Mouse (Mus musculus) kidney, postnatal 0 days (tissue): ENCODE results near the gene Dgat2. TPM values are rescaled to one million over a fixed set of nuclear protein-coding genes. Genes with fewer than 3 reads are reported as not detected.

ENCODE experiments used
- ATAC-seq: fragments of 200-750 bp; cut with Nextera tagmentation; replicated peaks from 2 replicates; pipeline ENCODE4 v1.8.0; 2017; ENCODE audit warnings: low read depth, moderate number of reproducible peaks, moderate TSS enrichment, moderate library complexity; ENCODE audit not compliant: low FRiP score
- DNase-seq: peaks from one replicate; pipeline ENCODE4 v3.0.0-alpha.2; 2016; ENCODE audit warnings: low spot score
- H3K27ac ChIP-seq: fragments of 300-500 bp; sonication (generic); 2 replicates; pipeline ENCODE4 v1.5.1; 2014; ENCODE audit warnings: mild to moderate bottlenecking
- H3K27me3 ChIP-seq: fragments of 300-500 bp; sonication (generic); 2 replicates; pipeline ENCODE4 v1.6.1; 2014; ENCODE audit warnings: low read length, mixed read lengths; ENCODE audit not compliant: insufficient read depth
- H3K36me3 ChIP-seq: fragments of 300-500 bp; sonication (generic); 2 replicates; pipeline ENCODE4 v1.6.1; 2014; ENCODE audit warnings: low read length, mixed read lengths; ENCODE audit not compliant: insufficient read depth
- H3K4me1 ChIP-seq: fragments of 300-500 bp; sonication (generic); replicated peaks from 2 replicates; pipeline ENCODE4 v1.6.1; 2014; ENCODE audit warnings: antibody characterized with exemption, low read length, mixed read lengths; ENCODE audit not compliant: insufficient read depth
- H3K4me2 ChIP-seq: fragments of 300-500 bp; sonication (generic); 2 replicates; pipeline ENCODE4 v1.6.1; 2014; ENCODE audit warnings: mild to moderate bottlenecking, low read length, moderate library complexity, mixed read lengths
- H3K4me3 ChIP-seq: fragments of 300-500 bp; sonication (generic); replicated peaks from 2 replicates; pipeline ENCODE4 v1.5.1; 2014; ENCODE audit warnings: low read depth, low read length
- H3K9ac ChIP-seq: fragments of 300-500 bp; sonication (generic); 2 replicates; pipeline ENCODE4 v1.6.1; 2014; ENCODE audit warnings: low read depth, low read length
- H3K9me3 ChIP-seq: fragments of 300-500 bp; sonication (generic); replicated peaks from 2 replicates; pipeline ENCODE4 v1.6.1; 2016; ENCODE audit warnings: low read length, inconsistent platforms, mixed read lengths
- CTCF ChIP-seq: IDR thresholded peaks from 2 replicates; pipeline ENCODE4 v1.5.1; 2016; ENCODE audit warnings: antibody characterized with exemption, low read depth, mild to moderate bottlenecking, moderate library complexity
- WGBS: fragments of 180-500 bp; shearing (Covaris S2); extraction: QIAGEN DNeasy Blood & Tissue Kit; methylation state at CpG from one replicate; pipeline ENCODE4 v1.1.7; 2014; 5-methylcytosine and 5-hydroxymethylcytosine counted together
- polyA plus RNA-seq: library from polyadenylated mRNA; unstranded; fragments of >200 nt; fragmentation: Nextera tagmentation; extraction: Ambion mirVana; gene quantifications from 2 replicates; pipeline ENCODE4 v1.2.1, GENCODE M21; 2015

The Dgat2 gene
- 53.1 and 57.3 TPM in 2 replicates for polyA plus RNA-seq

DNA sequence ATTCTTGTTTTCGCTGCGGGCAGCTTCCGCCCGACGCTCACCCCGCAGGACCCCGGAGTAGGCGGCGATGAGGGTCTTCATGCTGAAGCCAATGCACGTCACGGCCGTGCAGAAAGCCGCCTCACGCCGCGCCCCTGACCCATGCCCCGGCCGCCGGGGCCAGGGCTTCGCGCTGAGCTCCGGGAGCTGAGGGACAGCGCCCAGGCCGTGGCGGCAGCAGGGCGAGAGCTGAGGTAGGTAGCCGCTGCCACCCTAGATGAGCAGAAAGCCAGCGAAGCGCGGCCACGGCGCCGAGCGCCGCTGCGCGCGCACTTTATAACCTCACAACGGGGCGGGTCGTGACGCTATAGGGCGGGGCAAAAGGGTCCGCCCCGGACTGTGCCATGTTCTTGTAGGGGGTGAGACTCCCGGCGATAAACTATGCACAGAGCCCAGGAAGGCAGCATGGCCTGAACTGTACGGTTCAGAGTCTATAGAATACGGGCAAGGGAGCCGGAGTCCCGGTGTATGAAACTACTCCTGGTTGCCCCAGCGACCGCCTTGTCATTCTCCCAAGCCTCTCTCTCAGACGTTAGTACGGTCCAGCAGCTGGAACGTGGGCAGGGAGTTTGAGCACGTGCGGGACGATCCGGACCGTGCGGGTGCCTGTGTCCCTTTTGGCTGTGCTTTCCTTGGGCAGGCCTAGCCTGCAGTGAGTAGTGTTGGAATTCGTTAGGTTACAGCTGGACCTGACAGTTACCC, at the start of gene Dgat2:
Gene Dgat2, minus strand, starts transcription at position 288 of the 741 bp plus-strand sequence.
- no peaks in the 10 kb centered on the region for H3K36me3 ChIP-seq
- ATAC-seq (peak; percentile 95), DNase-seq (peak; percentile 94)
- peak within 1 kb of the TSS; percentile 66 for H3K4me3 ChIP-seq
- no peak for TF ChIP-seq CTCF
- under 1% methylated on average over 62 of the region's 63 CpGs for WGBS
- peak within 1 kb of the TSS; percentile 71 for H3K9ac ChIP-seq
- no peaks in the 10 kb centered on the region for H3K9me3 ChIP-seq
- H3K27ac ChIP-seq, result peak within 1 kb of the TSS; percentile 84
- H3K27me3 ChIP-seq, result no peaks in the 10 kb centered on the region
- peaks cover 6% of the 10 kb centered on the region; the same call in 1 of the 2 replicates for H3K4me1 ChIP-seq
- peak within 1 kb of the TSS; percentile 96 for H3K4me2 ChIP-seq

DNA sequence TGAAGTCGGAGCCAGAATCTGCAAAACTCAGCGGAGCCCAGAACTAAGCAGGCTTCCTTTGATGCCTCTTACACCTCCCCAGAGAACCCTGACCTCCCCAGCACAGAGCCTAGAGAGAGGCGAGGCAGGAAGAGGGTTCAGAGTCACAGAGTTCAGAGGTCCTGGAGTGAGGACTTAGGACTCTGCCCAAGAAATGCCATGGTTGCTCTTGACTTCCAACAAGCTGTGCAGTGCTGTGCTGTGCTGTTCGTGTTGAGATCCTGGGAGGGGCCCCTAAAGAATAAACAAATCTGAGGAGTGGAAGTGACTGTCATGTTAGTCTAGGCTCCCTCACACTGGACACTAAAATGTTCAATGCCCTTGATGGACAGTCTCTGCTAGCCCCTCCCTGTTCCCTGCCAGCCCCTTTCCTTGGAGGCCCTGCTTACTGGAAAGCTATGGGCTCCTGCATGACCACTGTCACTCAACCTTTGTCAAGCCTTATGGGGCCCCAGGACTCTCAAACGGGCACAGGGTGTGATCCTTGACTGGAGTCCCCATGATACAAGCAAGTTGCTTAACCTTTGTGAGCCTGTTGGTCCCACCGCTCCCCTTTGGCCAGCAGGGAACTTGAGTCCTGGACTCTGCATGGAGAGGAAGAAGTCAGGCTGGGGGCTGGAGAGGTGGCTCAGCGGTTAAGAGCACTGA, 47.7 kb upstream of the Dgat2 start:
- DNase-seq (no peak), ATAC-seq (peak; percentile 72)
- Histone ChIP-seq H3K9me3 (no peaks in the 10 kb centered on the region), H3K9ac (no peak overlapping the region), H3K4me3 (no peak overlapping the region), H3K4me1 (no peaks in the 10 kb centered on the region), H3K36me3 (no peaks in the 10 kb centered on the region), H3K27ac (peak overlapping the region; percentile 22; the same call in 1 of the 2 replicates), H3K4me2 (no peak overlapping the region), H3K27me3 (no peaks in the 10 kb centered on the region)
- TF ChIP-seq CTCF, result no peak
- WGBS, result 57% methylated on average over 7 of the region's 7 CpGs

DNA sequence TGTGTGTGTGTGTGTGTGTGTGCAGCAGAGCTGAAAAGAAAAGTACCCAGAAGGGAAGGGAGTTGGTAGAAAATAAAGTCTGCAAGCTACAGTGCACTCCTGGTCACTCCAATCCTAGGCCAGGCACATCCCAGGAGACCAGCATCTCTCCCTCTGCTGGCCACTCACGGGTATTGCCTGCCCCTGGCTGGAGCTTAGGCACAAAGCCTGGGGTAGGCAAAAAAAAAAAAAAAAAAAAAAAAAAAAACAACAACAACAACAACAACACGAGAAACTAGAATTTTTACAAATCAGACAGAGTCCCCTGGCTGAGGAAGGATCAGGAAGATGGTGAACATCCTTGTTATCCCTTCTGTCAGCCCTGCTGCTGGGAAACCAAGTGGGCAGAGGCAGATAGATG, 46.9 kb upstream of the Dgat2 start:
- Histone ChIP-seq H3K36me3 (no peaks in the 10 kb centered on the region), H3K4me1 (no peaks in the 10 kb centered on the region), H3K9me3 (no peaks in the 10 kb centered on the region), H3K4me2 (no peak overlapping the region), H3K27ac (no peak overlapping the region), H3K9ac (no peak overlapping the region), H3K27me3 (no peaks in the 10 kb centered on the region), H3K4me3 (no peak overlapping the region)
- WGBS, result 13% methylated on average over 2 of the region's 2 CpGs
- ATAC-seq (no peak), DNase-seq (peak; percentile 79)
- TF ChIP-seq CTCF, result peak; percentile 75

DNA sequence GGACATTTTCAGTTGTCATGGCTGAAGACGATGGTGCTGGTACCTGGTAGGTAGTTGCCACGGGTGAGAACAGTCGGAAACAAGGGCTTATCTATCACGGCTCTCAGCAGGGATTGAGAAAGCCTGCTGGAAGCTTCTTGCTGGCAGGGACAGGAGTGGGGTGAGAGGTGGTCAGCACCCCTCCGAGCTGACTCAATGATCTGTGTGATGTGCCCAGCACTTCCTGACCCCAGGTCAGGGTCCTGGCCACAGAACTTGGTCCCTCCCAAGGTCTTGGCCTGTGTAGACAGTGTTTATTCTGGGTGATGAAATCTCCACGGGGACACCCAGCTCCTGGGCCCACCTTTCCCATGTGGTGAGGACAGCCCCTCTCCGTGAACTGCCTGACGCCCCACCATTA, 46.3 kb upstream of the Dgat2 start:
- WGBS, result 69% methylated on average over 8 of the region's 8 CpGs
- ATAC-seq, result no peak
- Histone ChIP-seq H3K4me3 (no peak overlapping the region), H3K9me3 (no peaks in the 10 kb centered on the region), H3K27ac (no peak overlapping the region), H3K36me3 (no peaks in the 10 kb centered on the region), H3K4me1 (no peaks in the 10 kb centered on the region), H3K9ac (no peak overlapping the region), H3K4me2 (no peak overlapping the region), H3K27me3 (no peaks in the 10 kb centered on the region)
- DNase-seq, result no peak
- TF ChIP-seq CTCF, result no peak

DNA sequence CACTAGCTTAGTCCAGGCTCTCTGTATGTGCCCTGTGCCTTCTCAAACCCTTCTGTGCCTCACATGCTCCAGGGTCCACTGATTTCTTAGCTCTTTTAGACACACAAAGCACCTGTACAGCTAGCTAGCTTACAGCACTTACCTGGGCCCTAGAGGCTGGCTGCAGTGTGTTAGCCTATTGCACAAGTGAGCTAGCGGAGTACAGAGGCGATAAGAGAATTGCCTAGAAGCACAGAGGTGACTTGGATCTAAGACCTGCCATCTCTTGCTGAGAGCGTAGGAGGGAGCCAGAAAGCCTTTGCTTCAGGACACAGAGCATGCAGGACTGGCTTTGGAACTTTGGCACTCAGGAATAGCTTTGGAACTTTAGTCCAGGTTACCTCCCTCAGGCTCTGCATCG, 44.7 kb upstream of the Dgat2 start:
- Histone ChIP-seq H3K27ac (no peak overlapping the region), H3K9ac (no peak overlapping the region), H3K27me3 (no peaks in the 10 kb centered on the region), H3K4me1 (no peaks in the 10 kb centered on the region), H3K36me3 (no peaks in the 10 kb centered on the region), H3K4me3 (no peak overlapping the region), H3K9me3 (no peaks in the 10 kb centered on the region), H3K4me2 (no peak overlapping the region)
- WGBS, result 94% methylated on average over 4 of the region's 4 CpGs
- TF ChIP-seq CTCF, result no peak
- ATAC-seq, result no peak
- no peak for DNase-seq

DNA sequence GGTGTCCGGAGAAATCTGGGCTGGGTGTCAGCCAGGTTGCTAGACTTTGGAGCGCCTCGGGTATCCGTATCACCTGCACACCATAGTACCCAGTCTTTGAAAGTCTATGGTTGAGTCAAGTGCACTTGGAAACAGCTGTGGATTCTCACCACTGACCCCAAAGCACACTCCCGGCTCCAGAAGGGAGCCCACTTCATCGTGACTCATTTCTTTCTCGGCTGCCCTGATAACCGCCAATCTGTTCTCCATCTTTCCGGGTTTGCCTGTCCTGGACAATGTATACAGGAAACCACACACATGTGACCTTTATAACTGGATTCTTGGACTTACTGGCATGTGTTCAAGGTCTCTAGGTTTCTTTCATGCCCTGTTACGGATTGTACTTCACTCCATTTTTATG, 44.1 kb upstream of the Dgat2 start:
- Histone ChIP-seq H3K36me3 (no peaks in the 10 kb centered on the region), H3K9me3 (no peaks in the 10 kb centered on the region), H3K9ac (no peak overlapping the region), H3K4me2 (no peak overlapping the region), H3K4me3 (no peak overlapping the region), H3K4me1 (no peaks in the 10 kb centered on the region), H3K27me3 (no peaks in the 10 kb centered on the region), H3K27ac (no peak overlapping the region)
- 79% methylated on average over 10 of the region's 10 CpGs for WGBS
- no peak for DNase-seq
- no peak for TF ChIP-seq CTCF
- ATAC-seq, result no peak
